9 mouse cellular contexts compared by ENCODE assay signal in genomic region chr9:95525961-95526360, GRCm38 (mm10). TPM values are rescaled to one million over a fixed set of nuclear protein-coding genes. Genes with fewer than 3 reads are reported as not detected.
DNase-seq lines count a peak whose midpoint lies in the region; ATAC-seq and TF ChIP-seq lines count a peak whose summit lies in the region.
"Had no signal": no experiment of that assay in that cellular context is flagged by ENCODE, and none has a peak within 500 bp of the region (broad histone marks: within the 10 kb centered on the region; RNA-seq: fewer than 3 reads in every experiment).

No protein-coding gene starts in this region.

- TF ChIP-seq CTCF in embryonic fibroblast, embryonic 13.5 days (IDR thresholded peaks at IDR 0.05; ENCODE audit: borderline replicate concordance, insufficient read depth, low read length): peak; percentile 27; the same call in 1 of the 2 replicates
- TF ChIP-seq CTCF in midbrain, postnatal 0 days (IDR thresholded peaks at IDR 0.05): peak; percentile 78

- H3K27me3 ChIP-seq in neural tube, embryonic 11.5 days (ENCODE audit: control insufficient read depth, insufficient read depth, low read length): no peaks in the 10 kb centered on the region
- H3K27me3 ChIP-seq in midbrain, postnatal 0 days (ENCODE audit: insufficient read depth, low read length): no peaks in the 10 kb centered on the region

- no peaks in the 10 kb centered on the region for H3K36me3 ChIP-seq in neural tube, embryonic 11.5 days (ENCODE audit: control insufficient read depth, insufficient read depth, low read length)
- H3K36me3 ChIP-seq in midbrain, postnatal 0 days (ENCODE audit: insufficient read depth, low read length): no peaks in the 10 kb centered on the region

- no peak for ATAC-seq in neural tube, embryonic 11.5 days (ENCODE audit: insufficient read depth, low FRiP score, low TSS enrichment)
- peak; percentile 65; the same call in 1 of the 2 replicates for ATAC-seq in midbrain, postnatal 0 days (ENCODE audit: low FRiP score)

- 41% methylated on average over 2 of the region's 2 CpGs for WGBS in neural tube, embryonic 11.5 days
- WGBS in midbrain, postnatal 0 days: 18% methylated on average over 2 of the region's 2 CpGs

- no peak for TF ChIP-seq POLR2A in embryonic fibroblast, embryonic 13.5 days (IDR thresholded peaks at IDR 0.05; ENCODE audit: low read depth, low read length)

- H3K9me3 ChIP-seq in neural tube, embryonic 11.5 days (ENCODE audit: control insufficient read depth, low read length): no peaks in the 10 kb centered on the region
- H3K9me3 ChIP-seq in midbrain, postnatal 0 days (ENCODE audit: low read length): no peaks in the 10 kb centered on the region

- H3K27ac ChIP-seq in neural tube, embryonic 11.5 days (ENCODE audit: low read depth, low read length): no peak overlapping the region
- H3K27ac ChIP-seq in embryonic fibroblast, embryonic 13.5 days (ENCODE audit: insufficient read depth, low read length): no peak overlapping the region
- H3K27ac ChIP-seq in midbrain, postnatal 0 days (ENCODE audit: low read depth, low read length): no peak overlapping the region

- DNase-seq in neural tube, embryonic 11.5 days (ENCODE audit: low spot score): peak; percentile 22
- no peak for DNase-seq in neural tube, embryonic 10.5 days (ENCODE audit: extremely low spot score, low spot score)
- peak; percentile 87 for DNase-seq in cerebellum, adult 11 months
- peak; percentile 41 to 66 for DNase-seq in kidney, postnatal 25 days
- peak; percentile 74 for DNase-seq in midbrain, postnatal 0 days (ENCODE audit: low spot score)
- DNase-seq in urinary bladder, postnatal 36 days (ENCODE audit: low spot score in 2 of 2): no peak
- DNase-seq in adrenal gland, adult 2 months: no peak

- no peaks in the 10 kb centered on the region for H3K4me1 ChIP-seq in neural tube, embryonic 11.5 days (ENCODE audit: control insufficient read depth, insufficient read depth, low read length)
- H3K4me1 ChIP-seq in embryonic fibroblast, embryonic 13.5 days (ENCODE audit: control insufficient read depth, insufficient read depth, low read length): no peaks in the 10 kb centered on the region
- no peaks in the 10 kb centered on the region for H3K4me1 ChIP-seq in midbrain, postnatal 0 days (ENCODE audit: insufficient read depth, low read length)

- H3K4me2 ChIP-seq in neural tube, embryonic 11.5 days (ENCODE audit: low read depth): no peak overlapping the region
- no peak overlapping the region for H3K4me2 ChIP-seq in midbrain, postnatal 0 days (ENCODE audit: low read depth, low read length, poor library complexity, severe bottlenecking)

- no peak overlapping the region for H3K9ac ChIP-seq in neural tube, embryonic 11.5 days (ENCODE audit: low read length)
- H3K9ac ChIP-seq in midbrain, postnatal 0 days (replicated peaks; ENCODE audit: low read length, poor library complexity, severe bottlenecking): no peak overlapping the region

- H3K4me3 ChIP-seq in neural tube, embryonic 11.5 days (ENCODE audit: low read depth, low read length): no peak overlapping the region
- no peak overlapping the region for H3K4me3 ChIP-seq in embryonic fibroblast, embryonic 13.5 days (ENCODE audit: insufficient read depth, low read length)
- no peak overlapping the region for H3K4me3 ChIP-seq in midbrain, postnatal 0 days (ENCODE audit: low read depth, low read length)
- H3K4me3 ChIP-seq: erythroblast, embryonic 14.5 days had no signal

RNA-seq across cellular contexts. Expression of gene U2surp, which starts 14.2 kb away (rescaled TPM):
- 119 and 133 TPM in 2 replicates for polyA plus RNA-seq in neural tube, embryonic 11.5 days (2014; fragmentation: Nextera tagmentation; extraction: Ambion mirVana)
- polyA plus RNA-seq in embryonic fibroblast, embryonic 13.5 days (2011; ENCODE audit: insufficient read length, low read depth, missing spikeins): 79.2 and 87.4 TPM in 2 replicates
- 37.8 and 51.2 TPM in 2 replicates for total RNA-seq in midbrain, postnatal 0 days (2014; rRNA removed)
- 116 and 138 TPM in 2 replicates for polyA plus RNA-seq in midbrain, postnatal 0 days (2015; fragmentation: Nextera tagmentation; extraction: Ambion mirVana)
- 10 to 100 TPM; 51.4 to 63.9 TPM for total RNA-seq in adrenal gland, adult 2 months (2021)
- 0.37 and 0.86 TPM in 2 replicates for polyA plus RNA-seq in adrenal gland, adult 2 months (2012; rRNA removed)

RNA-seq across cellular contexts. Expression of gene Paqr9, which starts 33.5 kb away (rescaled TPM):
- polyA plus RNA-seq in neural tube, embryonic 11.5 days (2014; fragmentation: Nextera tagmentation; extraction: Ambion mirVana): 0.59 and 0.80 TPM in 2 replicates
- not detected in 2 replicates for polyA plus RNA-seq in embryonic fibroblast, embryonic 13.5 days (2011; ENCODE audit: insufficient read length, low read depth, missing spikeins)
- 29.5 and 32.3 TPM in 2 replicates for total RNA-seq in midbrain, postnatal 0 days (2014; rRNA removed)
- polyA plus RNA-seq in midbrain, postnatal 0 days (2015; fragmentation: Nextera tagmentation; extraction: Ambion mirVana): 6.1 and 6.5 TPM in 2 replicates
- total RNA-seq in adrenal gland, adult 2 months (2021): 10 to 100 TPM; 10.4 to 12.1 TPM
- 14.2 and 23.5 TPM in 2 replicates for polyA plus RNA-seq in adrenal gland, adult 2 months (2012; rRNA removed)

Comparison
In these comparisons a context has a peak if more than half of its experiments do, and no peak if none do; other contexts are left out.
1. DNase-seq: peak in neural tube, embryonic 11.5 days (single experiment), cerebellum, adult 11 months (single experiment), kidney, postnatal 25 days (2 of 2) and midbrain, postnatal 0 days (single experiment); none in neural tube, embryonic 10.5 days (single experiment), urinary bladder, postnatal 36 days (0 of 2) and adrenal gland, adult 2 months (single experiment).
2. RNA of gene U2surp, which starts 14.2 kb away (polyA plus RNA-seq): 116 to 138 TPM in midbrain, postnatal 0 days, 119 to 133 TPM in neural tube, embryonic 11.5 days and 79.2 to 87.4 TPM in embryonic fibroblast, embryonic 13.5 days; 0.37 to 0.86 TPM in adrenal gland, adult 2 months; every median in the first group is over 10 times any median in the second.